ENCODE assay signal across 8 mouse cellular contexts in the genomic region with DNA sequence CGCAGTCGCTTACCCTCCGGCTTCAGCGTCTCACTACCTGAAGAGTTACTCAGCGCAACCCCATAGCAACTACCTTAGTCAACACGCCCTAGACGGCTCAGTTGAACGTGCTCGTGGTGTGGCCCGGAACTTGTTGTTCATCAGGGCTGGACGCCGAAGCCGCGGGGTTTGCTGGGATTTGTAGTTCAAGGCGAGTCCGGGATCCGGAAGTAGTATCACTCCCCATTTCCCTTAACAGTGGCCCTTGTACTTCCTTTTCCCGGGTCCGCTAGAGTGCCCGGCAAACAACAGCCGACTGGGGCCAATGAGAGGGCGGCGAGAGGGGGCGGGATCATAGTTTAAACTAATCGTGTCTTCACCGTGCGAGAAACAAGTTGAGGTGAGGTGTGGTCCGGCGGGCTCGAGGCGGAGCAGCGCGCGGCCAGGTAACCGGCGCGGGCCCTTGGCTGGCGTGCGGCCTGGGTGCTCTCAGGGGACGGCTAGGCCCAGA. TPM values are rescaled to one million over a fixed set of nuclear protein-coding genes. Genes with fewer than 3 reads are reported as not detected.
DNase-seq lines count a peak whose midpoint lies in the region; ATAC-seq lines count a peak whose summit lies in the region.

A gene (minus strand): TSS at position 145 of the 490 bp plus-strand sequence.
A gene (plus strand): TSS at position 361 of the 490 bp plus-strand sequence.

- H3K4me1 ChIP-seq in forebrain, embryonic 14.5 days (ENCODE audit: control insufficient read depth, insufficient read depth, low read length): peaks cover 17% of the 10 kb centered on the region
- H3K4me1 ChIP-seq in neural tube, embryonic 15.5 days: peaks cover 37% of the 10 kb centered on the region

- intact Hi-C loops in heart, postnatal 14 days (cut with DNase I): loop anchor here (2.0 to 5.0 kb wide), 2 partner anchors 36 to 37 kb away; no protein-coding TSS in a partner anchor

- H3K36me3 ChIP-seq in forebrain, embryonic 14.5 days (ENCODE audit: control insufficient read depth, insufficient read depth, low read length): no peaks in the 10 kb centered on the region
- no peaks in the 10 kb centered on the region for H3K36me3 ChIP-seq in neural tube, embryonic 15.5 days

- no peaks in the 10 kb centered on the region for H3K27me3 ChIP-seq in forebrain, embryonic 14.5 days (replicated peaks; ENCODE audit: control insufficient read depth, insufficient read depth, low read length)
- no peaks in the 10 kb centered on the region for H3K27me3 ChIP-seq in neural tube, embryonic 15.5 days (replicated peaks)

- WGBS in forebrain, embryonic 14.5 days: under 1% methylated on average over 40 of the region's 40 CpGs
- under 1% methylated on average over 40 of the region's 40 CpGs for WGBS in neural tube, embryonic 15.5 days

- H3K4me3 ChIP-seq in forebrain, embryonic 14.5 days (ENCODE audit: low read depth, low read length): peak within 1 kb of the TSS; percentile 73
- H3K4me3 ChIP-seq in neural tube, embryonic 15.5 days (replicated peaks): peak within 1 kb of the TSS; percentile 82

- H3K27ac ChIP-seq in forebrain, embryonic 14.5 days (ENCODE audit: low read depth, low read length): peak within 1 kb of the TSS; percentile 76
- H3K27ac ChIP-seq in neural tube, embryonic 15.5 days (replicated peaks): peak within 1 kb of the TSS; percentile 78

- peak within 1 kb of the TSS; percentile 80 for H3K4me2 ChIP-seq in forebrain, embryonic 14.5 days (ENCODE audit: low read length)
- H3K4me2 ChIP-seq in neural tube, embryonic 15.5 days: peak within 1 kb of the TSS; percentile 81

- peak; percentile 99 for DNase-seq in ES-CJ7 (ENCODE audit: low read depth, low spot score)
- DNase-seq in cerebellum, adult 11 months: peak; percentile 93
- peak; percentile 98 for DNase-seq in forebrain, embryonic 14.5 days (ENCODE audit: low spot score)
- DNase-seq in heart, postnatal 14 days: peak; percentile 93 to 96
- peak; percentile 96 for DNase-seq in layer of hippocampus, adult 11-12 months (ENCODE audit: low spot score)
- DNase-seq in lung, adult 18-20 months: peak; percentile 99
- DNase-seq in testis, postnatal 14 days (ENCODE audit: low spot score): peak; percentile 97

- peak; percentile 98 for ATAC-seq in forebrain, embryonic 14.5 days
- peak; percentile 99 for ATAC-seq in neural tube, embryonic 15.5 days (ENCODE audit: low FRiP score)

- H3K9ac ChIP-seq in forebrain, embryonic 14.5 days (ENCODE audit: low read length): peak within 1 kb of the TSS; percentile 76
- peak within 1 kb of the TSS; percentile 77 for H3K9ac ChIP-seq in neural tube, embryonic 15.5 days (replicated peaks)

- no peaks in the 10 kb centered on the region for H3K9me3 ChIP-seq in forebrain, embryonic 14.5 days (replicated peaks; ENCODE audit: control insufficient read depth, low read length)
- no peaks in the 10 kb centered on the region for H3K9me3 ChIP-seq in neural tube, embryonic 15.5 days (replicated peaks)

RNA-seq across cellular contexts. Expression of the first gene that starts in this region (rescaled TPM):
- 9.6 and 12.9 TPM in 2 replicates for polyA plus RNA-seq in forebrain, embryonic 14.5 days (2014; fragmentation: Nextera tagmentation; extraction: Ambion mirVana)
- total RNA-seq in heart, postnatal 14 days (2021): 1 to 10 TPM; 2.9 to 3.9 TPM
- 9.6 and 9.8 TPM in 2 replicates for polyA plus RNA-seq in neural tube, embryonic 15.5 days (2015; fragmentation: Nextera tagmentation; extraction: Ambion mirVana)

RNA-seq across cellular contexts. Expression of the second gene that starts in this region (rescaled TPM):
- 72.4 and 74.4 TPM in 2 replicates for polyA plus RNA-seq in forebrain, embryonic 14.5 days (2014; fragmentation: Nextera tagmentation; extraction: Ambion mirVana)
- total RNA-seq in heart, postnatal 14 days (2021): 10 to 100 TPM; 90.0 to 95.3 TPM
- polyA plus RNA-seq in neural tube, embryonic 15.5 days (2015; fragmentation: Nextera tagmentation; extraction: Ambion mirVana): 32.1 and 40.1 TPM in 2 replicates

Comparison
In these comparisons a context has a peak if more than half of its experiments do, and no peak if none do; other contexts are left out.
1. Peak in every context shown above with its lines: DNase-seq, ATAC-seq, H3K4me3 ChIP-seq and H3K27ac ChIP-seq.